Mouse (Mus musculus) neural tube, embryonic 13.5 days (tissue): ENCODE results near the gene Zrsr1. TPM values are rescaled to one million over a fixed set of nuclear protein-coding genes. Genes with fewer than 3 reads are reported as not detected.

Experiments used
- ATAC-seq: fragments of 200-750 bp; cut with Nextera tagmentation; 2 replicates; pipeline ENCODE4 v1.8.0; 2017; ENCODE audit warnings: low read depth, mild to moderate bottlenecking, moderate TSS enrichment, moderate library complexity
- H3K27ac ChIP-seq: fragments of 300-500 bp; sonication (generic); replicated peaks from 2 replicates; pipeline ENCODE4 v1.5.1; 2015; ENCODE audit warnings: moderate library complexity, mild to moderate bottlenecking, inconsistent platforms
- H3K27me3 ChIP-seq: fragments of 300-500 bp; sonication (generic); 2 replicates; pipeline ENCODE4 v1.6.1; 2015; ENCODE audit warnings: mild to moderate bottlenecking, inconsistent platforms
- H3K36me3 ChIP-seq: fragments of 300-500 bp; sonication (generic); 2 replicates; pipeline ENCODE4 v1.6.1; 2015; ENCODE audit warnings: mild to moderate bottlenecking, inconsistent platforms
- H3K4me1 ChIP-seq: fragments of 300-500 bp; sonication (generic); replicated peaks from 2 replicates; pipeline ENCODE4 v1.6.1; 2015; ENCODE audit warnings: inconsistent platforms
- H3K4me2 ChIP-seq: fragments of 300-500 bp; sonication (generic); 2 replicates; pipeline ENCODE4 v1.6.1; 2015; ENCODE audit warnings: inconsistent platforms, mild to moderate bottlenecking, moderate library complexity
- H3K4me3 ChIP-seq: fragments of 300-500 bp; sonication (generic); 2 replicates; pipeline ENCODE4 v1.5.1; 2015; ENCODE audit warnings: mild to moderate bottlenecking, inconsistent platforms
- H3K9ac ChIP-seq: fragments of 300-500 bp; sonication (generic); 2 replicates; pipeline ENCODE4 v1.6.1; 2015; ENCODE audit warnings: moderate library complexity, mild to moderate bottlenecking, inconsistent platforms
- H3K9me3 ChIP-seq: fragments of 300-500 bp; sonication (generic); 2 replicates; pipeline ENCODE4 v1.6.1; 2016; ENCODE audit warnings: inconsistent platforms
- WGBS: fragments of 180-500 bp; shearing (Covaris S2); methylation state at CpG from one replicate; pipeline ENCODE4 v1.1.7; 2015; 5-methylcytosine and 5-hydroxymethylcytosine counted together
- polyA plus RNA-seq: library from polyadenylated mRNA; unstranded; fragments of >200 nt; fragmentation: Nextera tagmentation; extraction: Ambion mirVana; gene quantifications from 2 replicates; pipeline ENCODE4 v1.2.1, GENCODE M21; 2015

The Zrsr1 gene
- polyA plus RNA-seq, 1 experiment from 2014 or later: 8.9 TPM

GRCm38 (mm10) chr11:22978215-22978614 is 6.4 kb downstream of the Zrsr1 start:
- Histone ChIP-seq H3K4me1 (peaks cover 77% of the 10 kb centered on the region), H3K36me3 (peaks cover 36% of the 10 kb centered on the region), H3K4me2 (no peak overlapping the region), H3K4me3 (no peak overlapping the region), H3K9me3 (0 out of 2 replicates have a peak, but pooled peaks cover 8% of the 10 kb centered on the region), H3K27ac (no peak overlapping the region), H3K9ac (no peak overlapping the region), H3K27me3 (no peaks in the 10 kb centered on the region)
- ATAC-seq: no peak
- 96% methylated on average over 3 of the region's 3 CpGs for WGBS

DNA sequence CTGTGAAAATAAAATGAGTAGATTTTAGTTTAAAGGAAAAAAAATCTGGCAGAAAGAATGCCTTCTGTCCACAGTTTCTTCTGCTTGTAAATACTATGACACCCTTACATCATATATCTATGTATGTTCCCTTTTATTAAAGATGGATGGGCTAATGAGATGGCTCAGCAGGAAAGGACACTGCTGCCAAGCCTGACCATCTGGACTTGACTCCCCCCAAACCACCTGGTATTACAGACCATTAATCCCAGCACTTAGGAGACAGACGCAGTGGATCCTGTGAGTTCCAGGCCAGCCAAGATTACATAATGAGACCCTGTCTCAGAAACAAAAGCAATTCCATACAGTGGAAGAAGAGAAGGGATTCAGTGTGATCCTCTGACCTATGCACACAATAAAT is 6.9 kb downstream of the Zrsr1 start:
- no peaks in the 10 kb centered on the region for H3K27me3 ChIP-seq
- no peak for ATAC-seq
- H3K4me1 ChIP-seq: peaks cover 77% of the 10 kb centered on the region
- 0 out of 2 replicates have a peak, but pooled peaks cover 3% of the 10 kb centered on the region for H3K9me3 ChIP-seq
- H3K27ac ChIP-seq: no peak overlapping the region
- H3K4me3 ChIP-seq: no peak overlapping the region
- peaks cover 31% of the 10 kb centered on the region for H3K36me3 ChIP-seq
- no peak overlapping the region for H3K4me2 ChIP-seq
- no peak overlapping the region for H3K9ac ChIP-seq
- WGBS: 26% methylated on average over 1 of the region's 1 CpGs

- Histone ChIP-seq H3K4me3 (no peak overlapping the region), H3K27ac (no peak overlapping the region), H3K4me2 (no peak overlapping the region), H3K9me3 (no peaks in the 10 kb centered on the region), H3K9ac (no peak overlapping the region), H3K27me3 (no peaks in the 10 kb centered on the region), H3K4me1 (peaks cover 72% of the 10 kb centered on the region), H3K36me3 (peaks cover 26% of the 10 kb centered on the region)
- ATAC-seq: no peak
- 85% methylated on average over 1 of the region's 1 CpGs for WGBS
Measured at GRCm38 (mm10) chr11:22979221-22979620, 7.4 kb downstream of the Zrsr1 start.

GRCm38 (mm10) chr11:22981041-22981440 is 9.2 kb downstream of the Zrsr1 start:
- no peaks in the 10 kb centered on the region for H3K27me3 ChIP-seq
- H3K27ac ChIP-seq: no peak overlapping the region
- H3K9me3 ChIP-seq: no peaks in the 10 kb centered on the region
- H3K4me1 ChIP-seq: peaks cover 57% of the 10 kb centered on the region
- ATAC-seq: peak; percentile 9; the same call in 1 of the 2 replicates
- H3K4me2 ChIP-seq: peak overlapping the region; percentile 84
- H3K4me3 ChIP-seq: peak overlapping the region; percentile 65
- H3K9ac ChIP-seq: peak overlapping the region; percentile 78
- WGBS: 43% methylated on average over 4 of the region's 4 CpGs
- H3K36me3 ChIP-seq: peaks cover 23% of the 10 kb centered on the region

GRCm38 (mm10) chr11:22981543-22981950 is 9.7 kb downstream of the Zrsr1 start:
- 3% methylated on average over 12 of the region's 12 CpGs for WGBS
- peak; percentile 59 for ATAC-seq
- peaks cover 19% of the 10 kb centered on the region for H3K36me3 ChIP-seq

GRCm38 (mm10) chr11:22981984-22982757 is 10.4 kb downstream of the Zrsr1 start, which contains the start of the genes Gm28048 and Commd1:
Gm28048 (minus strand) TSS chr11:22982090.
Commd1 (minus strand) TSS chr11:22982382.
- WGBS: 4% methylated on average over 41 of the region's 42 CpGs
- Histone ChIP-seq H3K4me2 (peak within 1 kb of the TSS; percentile 84), H3K27me3 (no peaks in the 10 kb centered on the region), H3K36me3 (peaks cover 12% of the 10 kb centered on the region), H3K9me3 (no peaks in the 10 kb centered on the region), H3K4me3 (peak within 1 kb of the TSS; percentile 65), H3K9ac (peak within 1 kb of the TSS; percentile 78), H3K4me1 (peaks cover 46% of the 10 kb centered on the region), H3K27ac (peak within 1 kb of the TSS; percentile 95)
- ATAC-seq: peak; percentile 95

More at GRCm38 (mm10) chr11:22981543-22981950, 9.7 kb downstream of the Zrsr1 start:
- H3K4me3 ChIP-seq: peak overlapping the region; percentile 65
- no peaks in the 10 kb centered on the region for H3K9me3 ChIP-seq
- H3K27me3 ChIP-seq: no peaks in the 10 kb centered on the region
- H3K9ac ChIP-seq: peak overlapping the region; percentile 78
- H3K4me2 ChIP-seq: peak overlapping the region; percentile 84
- H3K27ac ChIP-seq: peak overlapping the region; percentile 95
- H3K4me1 ChIP-seq: peaks cover 52% of the 10 kb centered on the region

DNA sequence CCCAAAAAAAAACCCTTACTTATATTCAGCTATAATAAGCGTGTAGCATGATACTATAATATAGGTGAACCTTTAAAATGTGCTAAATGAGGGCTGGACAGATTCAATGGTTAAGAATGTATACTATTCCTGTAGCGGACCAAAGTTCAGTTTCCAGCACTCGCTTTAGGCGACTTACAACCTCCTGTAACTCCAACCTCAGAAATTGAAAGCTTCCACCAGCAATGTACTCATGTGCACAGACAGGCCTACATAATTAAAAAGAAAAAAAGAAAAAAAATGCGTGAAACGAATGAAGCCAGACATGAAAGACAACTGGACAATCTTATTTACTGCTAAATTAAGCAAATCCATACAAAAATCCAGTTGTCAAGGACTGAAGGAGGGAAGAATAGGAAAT is 11.0 kb downstream of the Zrsr1 start:
- ATAC-seq: no peak
- H3K27ac ChIP-seq: peak overlapping the region; percentile 95; the same call in 1 of the 2 replicates
- 77% methylated on average over 6 of the region's 6 CpGs for whole genome bisulfite sequencing
- H3K9ac ChIP-seq: no peak overlapping the region
- peak overlapping the region; percentile 65; the same call in 1 of the 2 replicates for H3K4me3 ChIP-seq
- no peaks in the 10 kb centered on the region for H3K27me3 ChIP-seq
- H3K4me1 ChIP-seq: peaks cover 39% of the 10 kb centered on the region
- H3K36me3 ChIP-seq: peaks cover 6% of the 10 kb centered on the region
- peak overlapping the region; percentile 84 for H3K4me2 ChIP-seq
- no peaks in the 10 kb centered on the region for H3K9me3 ChIP-seq

GRCm38 (mm10) chr11:22985510-22985909 is 13.7 kb downstream of the Zrsr1 start:
- no peak overlapping the region for H3K4me3 ChIP-seq
- H3K4me2 ChIP-seq: no peak overlapping the region
- no peaks in the 10 kb centered on the region for H3K27me3 ChIP-seq
- WGBS: 81% methylated on average over 3 of the region's 3 CpGs
- no peaks in the 10 kb centered on the region for H3K9me3 ChIP-seq
- no peaks in the 10 kb centered on the region for H3K36me3 ChIP-seq
- no peak overlapping the region for H3K27ac ChIP-seq
- no peak overlapping the region for H3K9ac ChIP-seq
- ATAC-seq: no peak
- H3K4me1 ChIP-seq: peaks cover 23% of the 10 kb centered on the region

GRCm38 (mm10) chr11:22987357-22987756 is 15.6 kb downstream of the Zrsr1 start:
- Histone ChIP-seq H3K9me3 (no peaks in the 10 kb centered on the region), H3K36me3 (no peaks in the 10 kb centered on the region), H3K27ac (no peak overlapping the region), H3K4me3 (no peak overlapping the region), H3K4me1 (peaks cover 23% of the 10 kb centered on the region), H3K9ac (no peak overlapping the region), H3K27me3 (no peaks in the 10 kb centered on the region), H3K4me2 (no peak overlapping the region)
- 47% methylated on average over 2 of the region's 2 CpGs for WGBS
- ATAC-seq: no peak

- H3K36me3 ChIP-seq: peaks cover 14% of the 10 kb centered on the region
- no peaks in the 10 kb centered on the region for H3K9me3 ChIP-seq
- H3K27ac ChIP-seq: peak overlapping the region; percentile 94
- H3K27me3 ChIP-seq: no peaks in the 10 kb centered on the region
- H3K9ac ChIP-seq: peak overlapping the region; percentile 97
- peaks cover 21% of the 10 kb centered on the region for H3K4me1 ChIP-seq
- 64% methylated on average over 1 of the region's 1 CpGs for WGBS
- ATAC-seq: 0 out of 2 replicates have a peak, but pooled peaks have one; percentile 2
- H3K4me2 ChIP-seq: peak overlapping the region; percentile 98
- H3K4me3 ChIP-seq: peak overlapping the region; percentile 90
Measured at GRCm38 (mm10) chr11:22989786-22990185, 18.0 kb downstream of the Zrsr1 start.

DNA sequence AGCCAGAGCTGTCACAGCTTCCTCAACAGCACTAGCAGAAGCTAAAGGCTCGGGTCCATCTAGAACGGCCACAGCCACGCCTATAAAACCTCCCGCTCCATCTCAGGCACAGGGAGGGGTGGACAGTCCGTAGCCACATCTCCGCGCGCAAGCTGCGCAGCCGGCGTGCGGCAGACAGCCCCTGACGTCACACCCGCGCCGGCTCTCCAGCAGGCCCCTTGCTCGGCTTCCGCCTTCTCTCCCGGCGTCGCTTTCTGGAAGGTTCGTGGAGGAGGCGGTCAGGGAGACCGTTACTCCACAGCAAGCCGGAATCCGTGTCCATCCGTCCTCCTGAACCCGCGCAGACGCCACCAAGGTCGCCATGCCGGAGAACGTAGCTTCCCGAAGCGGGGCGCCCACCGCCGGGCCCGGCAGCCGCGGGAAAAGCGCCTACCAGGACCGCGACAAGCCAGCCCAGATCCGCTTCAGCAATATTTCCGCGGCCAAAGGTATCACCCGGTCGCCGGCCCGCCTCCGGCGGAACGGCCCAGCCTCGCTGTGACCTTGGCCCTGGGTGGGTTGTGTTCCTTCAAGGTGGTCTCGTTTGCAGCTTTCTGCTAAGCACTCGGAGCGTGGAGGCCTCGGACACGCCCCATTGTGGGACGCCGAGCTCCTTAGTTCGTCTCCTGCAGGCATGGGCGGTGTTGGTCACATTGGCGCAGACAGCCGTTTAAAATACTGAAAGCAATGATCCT is 18.8 kb downstream of the Zrsr1 start, which contains the start of gene Cct4:
Gene Cct4 (plus strand): TSS at position 127 of the 734 bp plus-strand sequence.
- peak; percentile 98 for ATAC-seq
- Histone ChIP-seq H3K9ac (peak within 1 kb of the TSS; percentile 97), H3K9me3 (no peaks in the 10 kb centered on the region), H3K36me3 (peaks cover 21% of the 10 kb centered on the region), H3K4me2 (peak within 1 kb of the TSS; percentile 98), H3K27me3 (no peaks in the 10 kb centered on the region), H3K4me1 (peaks cover 21% of the 10 kb centered on the region), H3K4me3 (peak within 1 kb of the TSS; percentile 90), H3K27ac (peak within 1 kb of the TSS; percentile 94)
- WGBS: under 1% methylated on average over 66 of the region's 66 CpGs
